Mouse (Mus musculus) megakaryocyte, embryonic 14.5 days (primary cell): Measurements from ENCODE around the gene Slc23a4.

Source experiments
- FLI1 ChIP-seq: IDR thresholded peaks from 2 replicates; pipeline ENCODE4 v1.6.1; 2012; ENCODE audit warnings: low read length, inconsistent platforms, mixed read lengths
- GATA1 ChIP-seq: IDR thresholded peaks from 3 replicates; pipeline ENCODE4 v1.6.1; 2012; ENCODE audit warnings: mixed read lengths, low read length, inconsistent platforms, borderline replicate concordance

DNA sequence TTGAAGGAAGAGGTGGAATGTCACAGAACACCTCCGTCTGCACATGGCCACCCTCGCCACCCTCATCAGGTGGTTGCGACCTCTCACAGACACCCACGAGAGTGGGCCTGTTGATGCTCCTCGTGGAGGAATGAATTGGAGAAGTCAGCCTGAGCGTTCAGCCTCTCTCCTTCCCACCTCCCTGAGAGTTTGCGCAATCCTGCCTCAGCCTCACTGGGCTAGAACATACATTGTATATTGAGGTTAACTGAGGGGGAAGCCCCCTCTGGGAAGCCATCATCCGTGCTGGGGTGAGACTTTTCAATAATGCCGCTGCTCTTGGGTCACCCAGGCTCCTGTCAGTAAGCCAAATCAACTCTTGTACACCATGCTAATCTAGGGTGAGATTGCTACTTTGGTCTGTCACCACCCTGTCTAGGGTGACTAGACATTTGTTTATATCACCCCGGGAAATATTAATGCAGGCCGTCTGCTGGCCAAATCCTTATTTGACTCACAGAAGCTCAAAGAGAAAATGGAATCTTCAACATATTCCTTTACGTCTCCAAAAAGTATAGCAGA is 1.0 kb downstream of the Slc23a4 start:
- no peak for TF ChIP-seq GATA1
- TF ChIP-seq FLI1 = no peak
